Mouse (Mus musculus) neural tube, embryonic 10.5 days (tissue): Measurements from ENCODE around the gene Sdf2l1.
A peak's percentile ranks its signal among the peaks of the same experiment; 100 is the strongest.
"Not testable (repeated sequence)": the region's sequence is repeated elsewhere in the genome, so short reads cannot be mapped to it uniquely, and the experiment has no call there.

ENCODE experiments used
- DNase-seq: peaks from one replicate; pipeline ENCODE4 v3.0.0-alpha.2; 2017; ENCODE audit warnings: low spot score; ENCODE audit errors: extremely low spot score

Sdf2l1 gene

GRCm38 (mm10) chr16:17132089-17132905 is at the start of gene Sdf2l1:
Sdf2l1 (minus strand) TSS chr16:17132383.
- peak; percentile 97 for DNase-seq

GRCm38 (mm10) chr16:17181382-17181781 is 49.2 kb upstream of the Sdf2l1 start:
- no peak for DNase-seq

GRCm38 (mm10) chr16:17179706-17180105 is 47.5 kb upstream of the Sdf2l1 start:
- no peak for DNase-seq

- DNase-seq, result no peak
Measured at GRCm38 (mm10) chr16:17177623-17178170, 45.5 kb upstream of the Sdf2l1 start.

- DNase-seq, result no peak
Measured at GRCm38 (mm10) chr16:17175765-17176164, 43.6 kb upstream of the Sdf2l1 start.

GRCm38 (mm10) chr16:17168049-17168448 is 35.9 kb upstream of the Sdf2l1 start:
- DNase-seq, result no peak

- no peak for DNase-seq
Measured at GRCm38 (mm10) chr16:17167179-17167578, 35.0 kb upstream of the Sdf2l1 start.

GRCm38 (mm10) chr16:17165478-17165877 is 33.3 kb upstream of the Sdf2l1 start:
- DNase-seq, result not testable (repeated sequence)

GRCm38 (mm10) chr16:17154346-17154745 is 22.2 kb upstream of the Sdf2l1 start:
- no peak for DNase-seq

GRCm38 (mm10) chr16:17151874-17152273 is 19.7 kb upstream of the Sdf2l1 start:
- DNase-seq, result no peak

- no peak for DNase-seq
Measured at GRCm38 (mm10) chr16:17150520-17151258, 18.5 kb upstream of the Sdf2l1 start.

GRCm38 (mm10) chr16:17148084-17148483 is 15.9 kb upstream of the Sdf2l1 start:
- DNase-seq, result peak; percentile 59

GRCm38 (mm10) chr16:17147391-17147929 is 15.3 kb upstream of the Sdf2l1 start:
- peak; percentile 54 for DNase-seq

- peak; percentile 82 for DNase-seq
Measured at GRCm38 (mm10) chr16:17146772-17147235, 14.6 kb upstream of the Sdf2l1 start, which contains the start of gene Ccdc116. Ccdc116 (minus strand) TSS chr16:17147229.

GRCm38 (mm10) chr16:17144339-17144738 is 12.2 kb upstream of the Sdf2l1 start, which contains the start of gene Ydjc:
Ydjc (plus strand) TSS chr16:17144621.
- DNase-seq, result no peak

- DNase-seq, result no peak
Measured at GRCm38 (mm10) chr16:17137355-17137754, 5.2 kb upstream of the Sdf2l1 start.

- no peak for DNase-seq
Measured at GRCm38 (mm10) chr16:17132906-17133200, 670 bp upstream of the Sdf2l1 start.

GRCm38 (mm10) chr16:17131191-17132088 is 743 bp downstream of the Sdf2l1 start:
- no peak for DNase-seq

- no peak for DNase-seq
Measured at GRCm38 (mm10) chr16:17127292-17127691, 4.9 kb downstream of the Sdf2l1 start.

- peak; percentile 84 for DNase-seq
Measured at GRCm38 (mm10) chr16:17124871-17125520, 7.2 kb downstream of the Sdf2l1 start, which contains the start of gene 2610318N02Rik. 2610318N02Rik (minus strand) TSS chr16:17125167.
